Mouse (Mus musculus) liver, adult (tissue): ENCODE measurements around the gene Asb9.

Experiments
- GATA4 ChIP-seq: IDR thresholded peaks from 2 replicates; pipeline ENCODE4 v1.6.1; 2014; ENCODE audit warnings: mild to moderate bottlenecking, low read length; ENCODE audit not compliant: insufficient replicate concordance

Asb9 gene

DNA sequence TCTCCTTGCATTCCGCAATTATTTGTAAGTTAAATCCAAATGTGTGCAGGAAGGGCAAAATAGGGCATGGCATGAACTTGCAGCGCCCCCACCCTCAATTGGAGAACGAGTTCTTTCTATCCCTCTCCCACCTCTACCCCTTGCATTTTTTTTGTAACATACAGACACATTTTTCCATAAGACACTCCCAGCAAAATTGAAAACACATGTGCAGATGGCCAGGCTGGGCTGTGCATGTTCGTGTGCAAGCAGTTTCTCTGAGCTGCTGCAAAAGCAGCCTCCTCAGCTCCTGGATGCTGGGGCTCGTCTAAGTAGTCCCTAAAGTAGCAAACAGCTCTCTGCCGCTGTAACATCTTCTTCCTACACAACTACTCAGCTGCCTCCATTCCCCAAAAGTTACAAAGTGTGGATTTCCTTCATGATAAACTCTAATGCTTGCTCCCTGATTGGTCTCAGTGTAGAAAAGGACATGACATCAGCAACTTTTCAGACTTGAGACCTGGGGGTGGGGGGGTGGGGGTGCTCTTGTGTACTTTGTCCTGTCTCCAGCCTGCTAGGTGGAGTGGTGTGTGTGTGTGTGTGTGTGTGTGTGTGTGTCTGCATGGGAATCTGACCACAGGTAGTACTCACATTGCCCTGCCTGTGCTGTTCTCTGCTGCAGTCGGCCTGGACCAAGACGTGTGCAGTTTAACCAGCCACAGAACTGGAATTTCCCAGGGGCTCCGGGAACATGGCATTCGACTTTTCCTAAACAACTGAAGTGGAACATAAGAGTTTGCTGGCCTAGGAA lies at the start of gene Asb9:
Gene Asb9 (plus strand): TSS at position 619 of the 790 bp plus-strand sequence.
- TF ChIP-seq GATA4: no peak

DNA sequence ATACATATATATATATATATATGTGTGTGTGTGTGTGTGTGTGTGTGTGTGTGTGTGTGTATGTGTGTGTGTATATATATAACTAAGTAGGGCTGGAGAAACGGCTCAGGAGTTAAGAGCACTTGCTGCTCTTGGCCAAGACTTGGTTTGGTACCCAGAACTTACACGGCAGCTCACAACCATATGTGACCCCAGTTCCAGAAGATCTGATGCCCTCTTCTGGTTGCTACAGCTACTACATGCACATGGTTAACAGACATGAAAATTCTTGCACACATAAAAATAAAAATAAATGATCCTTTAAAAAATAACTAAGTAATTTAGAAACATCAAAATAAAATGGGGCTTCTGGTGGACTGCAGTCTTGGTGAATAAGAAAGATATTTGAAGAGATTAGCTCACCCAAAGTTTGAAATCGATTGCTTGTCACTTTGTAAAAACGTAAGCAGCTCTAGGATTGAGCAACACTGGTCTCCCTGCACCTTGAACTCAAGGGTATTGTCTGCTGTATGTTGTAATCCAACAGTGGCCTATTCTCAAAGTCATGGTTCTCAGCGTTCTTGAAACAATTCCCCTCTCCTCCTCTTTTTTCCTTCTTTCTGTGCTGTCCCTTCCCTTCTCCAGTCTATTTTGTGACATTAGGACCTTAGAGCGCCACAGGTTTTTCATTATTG lies 46.8 kb upstream of the Asb9 start:
- TF ChIP-seq GATA4: no peak

- peak; percentile 46; the same call in 1 of the 2 replicates for TF ChIP-seq GATA4
These were observed 3.9 kb upstream of the Asb9 start for GRCm38 (mm10) chrX:164502258-164502657.

- no peak for TF ChIP-seq GATA4
These were observed 941 bp downstream of the Asb9 start for GRCm38 (mm10) chrX:164507068-164507467.

GRCm38 (mm10) chrX:164508728-164509127 lies 2.6 kb downstream of the Asb9 start:
- TF ChIP-seq GATA4: no peak

DNA sequence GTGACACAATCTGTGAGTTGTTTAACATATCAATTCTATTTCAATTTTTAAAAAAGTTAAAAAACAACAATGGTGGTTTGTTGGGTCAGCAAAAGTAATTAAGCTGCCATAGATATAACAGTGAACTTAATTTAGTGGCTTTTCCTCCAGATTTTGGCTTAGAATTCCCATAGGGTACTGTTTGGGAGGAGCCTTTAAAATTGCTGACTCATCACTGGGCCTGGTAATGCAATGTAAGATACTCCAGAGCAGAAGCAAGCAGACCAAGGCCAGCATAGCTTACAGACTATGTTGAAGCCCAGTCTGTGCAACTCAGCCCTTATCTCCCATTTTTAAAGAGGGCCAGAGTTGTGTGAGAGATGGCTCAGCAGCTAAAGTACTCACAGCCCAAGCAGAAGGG lies 16.0 kb downstream of the Asb9 start:
- TF ChIP-seq GATA4: no peak

DNA sequence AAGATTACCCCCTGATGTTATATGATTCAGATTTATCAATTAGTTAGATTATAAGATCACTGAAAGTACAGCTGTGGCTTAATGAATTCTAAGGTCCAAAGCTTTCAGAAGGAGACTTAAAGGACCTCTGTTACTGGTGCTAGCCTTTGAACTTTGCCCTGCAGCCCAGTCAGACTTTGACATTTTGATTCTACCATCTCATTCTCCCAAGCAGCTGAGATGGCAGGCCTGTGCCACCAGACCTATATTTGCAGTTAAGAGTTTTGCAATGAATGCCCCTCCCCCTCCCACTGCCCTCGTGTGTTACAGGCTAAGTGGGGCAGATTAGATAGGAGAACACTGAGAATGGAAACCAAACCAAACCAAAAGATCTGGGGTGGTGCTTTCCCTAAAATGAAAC lies 20.4 kb downstream of the Asb9 start:
- TF ChIP-seq GATA4: no peak

DNA sequence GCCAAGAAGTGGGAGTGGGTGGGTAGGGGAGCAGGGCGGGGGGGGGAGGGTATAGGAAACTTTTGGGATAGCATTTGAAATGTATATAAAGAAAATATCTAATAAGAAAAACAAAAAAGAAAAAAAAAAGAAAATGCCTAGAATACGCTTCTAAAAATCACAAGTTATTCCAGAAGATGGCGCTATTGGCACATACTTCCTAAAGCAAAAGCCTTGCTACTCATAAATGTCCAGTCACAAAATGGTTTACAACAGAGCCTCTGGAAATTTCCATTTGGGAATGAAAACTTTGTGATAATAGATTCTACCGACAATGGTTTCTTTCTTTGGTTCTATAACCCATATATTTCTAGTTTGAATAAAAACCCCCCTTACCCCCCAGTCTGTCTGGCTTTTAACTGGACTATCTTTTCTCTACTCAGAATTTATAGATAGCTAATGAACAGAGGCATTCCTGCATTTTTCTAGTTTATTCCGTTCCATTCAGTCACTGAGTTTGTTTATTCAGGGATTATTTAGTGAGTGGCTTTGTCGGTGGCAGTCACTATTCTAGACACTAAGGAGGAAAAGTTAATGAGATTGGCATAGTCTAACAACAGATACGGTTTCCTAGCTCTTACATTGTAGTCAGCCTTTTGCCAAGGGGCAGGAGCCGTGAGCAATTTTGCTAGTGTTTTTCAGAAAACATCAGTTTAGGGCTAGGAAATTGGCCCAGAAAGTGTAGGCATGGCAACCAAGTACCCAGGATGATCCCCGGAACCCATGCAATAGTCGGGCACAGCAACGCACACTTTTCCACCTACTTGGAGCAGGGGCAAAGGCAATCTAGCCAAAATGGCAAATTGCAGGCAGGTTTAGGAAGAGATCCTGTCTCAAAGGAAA lies 35.5 kb downstream of the Asb9 start:
- no peak for TF ChIP-seq GATA4

DNA sequence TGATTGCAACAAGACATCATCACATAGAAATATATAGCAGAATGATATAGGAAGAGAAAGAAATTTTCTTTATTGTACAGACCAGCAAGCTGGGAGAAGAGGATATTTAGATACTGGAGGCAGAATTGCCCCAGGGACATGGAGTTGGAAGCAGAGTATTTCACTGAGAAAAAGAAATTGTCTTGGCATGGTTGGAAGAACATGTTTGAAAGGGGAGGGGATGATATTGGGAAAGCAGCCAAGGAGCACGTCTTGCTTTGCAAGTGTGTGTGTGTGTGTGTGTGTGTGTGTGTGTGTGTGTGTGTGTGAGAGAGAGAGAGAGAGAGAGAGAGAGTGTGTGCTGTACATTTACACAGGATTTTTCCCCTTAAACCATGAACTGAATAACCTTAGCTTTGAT lies 64.1 kb downstream of the Asb9 start:
- TF ChIP-seq GATA4: no peak

DNA sequence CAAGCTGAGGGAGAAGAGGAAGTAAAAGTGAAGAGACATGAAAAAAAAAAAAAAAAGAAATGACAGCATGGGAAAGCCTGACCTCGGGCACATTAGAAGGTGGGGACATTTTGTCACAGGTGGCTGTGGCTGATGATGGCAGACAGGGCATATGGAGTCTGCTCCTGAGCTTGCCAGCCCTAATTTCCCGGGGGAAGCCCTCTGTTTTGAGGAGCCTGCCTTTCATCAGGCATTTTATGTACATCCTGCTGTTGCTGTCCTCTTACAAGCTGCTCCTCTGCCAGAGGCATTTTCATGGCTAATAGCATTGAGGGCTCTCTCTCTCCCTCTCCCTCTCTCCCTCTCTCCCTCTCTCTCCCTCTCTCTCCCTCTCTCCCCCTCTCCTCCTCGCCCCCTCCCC lies 70.8 kb downstream of the Asb9 start:
- TF ChIP-seq GATA4: no peak
